Mouse (Mus musculus) bone marrow macrophage, adult 2 months (primary cell): ENCODE measurements around the gene Ttc7b.

Source experiments
- CTCF ChIP-seq: IDR thresholded peaks from 2 replicates; pipeline ENCODE4 v1.5.1; 2012; ENCODE audit warnings: low read depth, mild to moderate bottlenecking, low read length, moderate library complexity
- POLR2A ChIP-seq: IDR thresholded peaks from 2 replicates; pipeline ENCODE4 v1.6.1; 2012; ENCODE audit warnings: mild to moderate bottlenecking, low read depth, low read length, borderline replicate concordance

DNA sequence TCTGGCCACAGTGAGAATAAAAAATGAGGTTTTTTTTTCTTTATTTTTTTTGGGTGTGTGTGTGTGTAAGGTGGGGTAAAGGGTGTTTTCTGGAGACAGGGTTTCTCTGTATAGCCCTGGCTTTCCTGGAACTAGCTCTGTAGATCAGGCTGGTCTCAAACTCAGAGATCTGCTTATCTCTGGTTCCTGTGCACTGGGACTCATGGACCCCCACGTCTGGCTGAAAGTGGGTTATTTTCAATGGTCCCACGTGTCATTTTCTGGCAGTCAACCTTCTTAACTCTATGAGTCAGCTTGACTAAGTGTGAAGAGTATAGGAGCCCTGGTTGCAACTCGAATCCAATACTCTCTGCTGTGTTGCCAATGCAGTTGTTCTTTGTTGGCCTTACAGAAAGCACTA is 127.1 kb downstream of the Ttc7b start:
- TF ChIP-seq CTCF: no peak
- TF ChIP-seq POLR2A: no peak
